Mouse (Mus musculus) limb, embryonic 13.5 days (tissue): ENCODE data around the gene Fads6. TPM values are rescaled to one million over a fixed set of nuclear protein-coding genes. Genes with fewer than 3 reads are reported as not detected.
A peak's percentile ranks its signal among the peaks of the same experiment; 100 is the strongest.

Experiments
- ATAC-seq: fragments of 200-750 bp; cut with Nextera tagmentation; 2 replicates; pipeline ENCODE4 v1.8.0; 2017; ENCODE audit warnings: low read depth, moderate number of reproducible peaks, moderate TSS enrichment; ENCODE audit not compliant: low FRiP score
- H3K27ac ChIP-seq: fragments of 300-500 bp; sonication (generic); 2 replicates; pipeline ENCODE4 v1.5.1; 2015; ENCODE audit warnings: inconsistent platforms, mild to moderate bottlenecking, moderate library complexity
- H3K27me3 ChIP-seq: fragments of 300-500 bp; sonication (generic); 2 replicates; pipeline ENCODE4 v1.6.1; 2015; ENCODE audit warnings: mild to moderate bottlenecking, inconsistent platforms
- H3K36me3 ChIP-seq: fragments of 300-500 bp; sonication (generic); 2 replicates; pipeline ENCODE4 v1.6.1; 2015; ENCODE audit warnings: inconsistent platforms, mild to moderate bottlenecking, moderate library complexity
- H3K4me1 ChIP-seq: fragments of 300-500 bp; sonication (generic); 2 replicates; pipeline ENCODE4 v1.6.1; 2015; ENCODE audit warnings: inconsistent platforms
- H3K4me2 ChIP-seq: fragments of 300-500 bp; sonication (generic); replicated peaks from 2 replicates; pipeline ENCODE4 v1.6.1; 2015; ENCODE audit warnings: inconsistent platforms, mild to moderate bottlenecking, moderate library complexity
- H3K4me3 ChIP-seq: fragments of 300-500 bp; sonication (generic); 2 replicates; pipeline ENCODE4 v1.5.1; 2015; ENCODE audit warnings: moderate library complexity, mild to moderate bottlenecking, inconsistent platforms
- H3K9ac ChIP-seq: fragments of 300-500 bp; sonication (generic); 2 replicates; pipeline ENCODE4 v1.6.1; 2015; ENCODE audit warnings: mild to moderate bottlenecking, inconsistent platforms
- H3K9me3 ChIP-seq: fragments of 300-500 bp; sonication (generic); 2 replicates; pipeline ENCODE4 v1.6.1; 2016; ENCODE audit warnings: inconsistent platforms
- WGBS: fragments of 180-500 bp; shearing (Covaris S2); methylation state at CpG from one replicate; pipeline ENCODE4 v1.1.7; 2015; 5-methylcytosine and 5-hydroxymethylcytosine counted together
- polyA plus RNA-seq: library from polyadenylated mRNA; unstranded; fragments of >200 nt; fragmentation: Nextera tagmentation; extraction: Ambion mirVana; gene quantifications from 2 replicates; pipeline ENCODE4 v1.2.1, GENCODE M21; 2015

Fads6 gene
- polyA plus RNA-seq, 1 experiment from 2014 or later = 0.15 TPM

GRCm38 (mm10) chr11:115323354-115323753 lies 25.9 kb upstream of the Fads6 start:
- 0 out of 2 replicates have a peak, but pooled peaks cover 10% of the 10 kb centered on the region for H3K4me1 ChIP-seq
- no peaks in the 10 kb centered on the region for H3K36me3 ChIP-seq
- 12% methylated on average over 32 of the region's 32 CpGs for WGBS
- no peak overlapping the region for H3K4me2 ChIP-seq
- ATAC-seq = no peak
- no peaks in the 10 kb centered on the region for H3K9me3 ChIP-seq
- no peak overlapping the region for H3K9ac ChIP-seq
- no peak overlapping the region for H3K4me3 ChIP-seq
- H3K27me3 ChIP-seq = peaks cover 95% of the 10 kb centered on the region
- no peak overlapping the region for H3K27ac ChIP-seq

- Histone ChIP-seq H3K36me3 (no peaks in the 10 kb centered on the region), H3K27ac (no peak within 1 kb of the TSS), H3K9me3 (no peaks in the 10 kb centered on the region), H3K4me2 (peak within 1 kb of the TSS; percentile 23), H3K27me3 (peaks cover 98% of the 10 kb centered on the region), H3K4me1 (0 out of 2 replicates have a peak, but pooled peaks cover 10% of the 10 kb centered on the region), H3K4me3 (peak within 1 kb of the TSS; percentile 24), H3K9ac (no peak within 1 kb of the TSS; the same call in 1 of the 2 replicates)
- 2% methylated on average over 35 of the region's 35 CpGs for WGBS
- ATAC-seq = peak; percentile 26; the same call in 1 of the 2 replicates
Observed at GRCm38 (mm10) chr11:115321906-115322693, 24.6 kb upstream of the Fads6 start, which contains the start of gene Ush1g. TSS of gene Ush1g (minus strand) at chr11:115322041.

- WGBS = 3% methylated on average over 18 of the region's 18 CpGs
Observed at GRCm38 (mm10) chr11:115319704-115320383, 22.4 kb upstream of the Fads6 start.

DNA sequence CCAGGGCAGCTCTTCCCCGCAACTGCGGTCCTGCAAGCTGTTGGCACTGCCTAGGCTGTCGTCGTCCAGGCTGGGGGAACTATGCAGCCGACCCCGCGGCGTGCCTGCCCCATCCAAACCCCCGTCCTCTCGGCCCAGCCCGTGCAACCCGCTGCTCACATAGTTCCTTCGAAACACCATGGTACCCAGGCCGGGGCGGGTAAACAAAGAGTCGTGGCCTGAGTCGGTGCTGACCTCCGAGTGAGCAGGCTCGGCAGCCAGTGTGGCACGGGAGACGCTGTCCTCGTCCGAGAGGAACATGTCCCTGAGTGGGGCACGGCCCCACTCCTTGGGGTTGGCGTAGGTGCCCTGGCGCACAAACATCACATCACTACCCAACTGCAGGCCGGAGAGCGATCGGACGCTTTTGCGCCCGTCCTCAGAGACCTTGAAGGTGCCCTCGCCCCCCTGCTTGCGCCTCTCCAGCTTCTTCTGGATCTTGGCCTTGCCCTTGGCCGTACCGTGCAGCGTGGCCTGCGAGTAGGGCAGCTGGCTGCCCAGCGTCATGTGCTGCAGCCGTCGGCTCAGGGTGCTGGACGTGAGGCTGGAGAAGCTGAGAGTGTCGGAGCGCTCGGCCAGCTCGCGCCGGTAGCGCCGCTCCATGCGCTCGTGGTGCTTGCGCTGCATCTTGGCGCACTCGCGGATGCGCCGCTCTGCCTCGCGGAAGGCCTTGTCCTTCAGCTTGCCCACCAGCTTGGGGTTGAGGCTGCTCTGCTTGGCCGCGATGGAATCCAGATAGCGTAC lies 21.0 kb upstream of the Fads6 start:
- Histone ChIP-seq H3K4me3 (peak overlapping the region; percentile 5; the same call in 1 of the 2 replicates), H3K36me3 (no peaks in the 10 kb centered on the region), H3K27me3 (peaks cover 99% of the 10 kb centered on the region), H3K9ac (no peak overlapping the region), H3K4me1 (0 out of 2 replicates have a peak, but pooled peaks cover 9% of the 10 kb centered on the region), H3K27ac (no peak overlapping the region), H3K4me2 (no peak overlapping the region), H3K9me3 (no peaks in the 10 kb centered on the region)
- WGBS = 4% methylated on average over 63 of the region's 63 CpGs
- no peak for ATAC-seq

More at GRCm38 (mm10) chr11:115319704-115320383, 22.4 kb upstream of the Fads6 start:
- no peak overlapping the region for H3K4me3 ChIP-seq
- no peaks in the 10 kb centered on the region for H3K36me3 ChIP-seq
- ATAC-seq = no peak
- H3K27ac ChIP-seq = no peak overlapping the region
- no peaks in the 10 kb centered on the region for H3K9me3 ChIP-seq
- H3K4me2 ChIP-seq = no peak overlapping the region
- H3K4me1 ChIP-seq = 0 out of 2 replicates have a peak, but pooled peaks cover 10% of the 10 kb centered on the region
- H3K9ac ChIP-seq = no peak overlapping the region
- H3K27me3 ChIP-seq = peaks cover 100% of the 10 kb centered on the region

DNA sequence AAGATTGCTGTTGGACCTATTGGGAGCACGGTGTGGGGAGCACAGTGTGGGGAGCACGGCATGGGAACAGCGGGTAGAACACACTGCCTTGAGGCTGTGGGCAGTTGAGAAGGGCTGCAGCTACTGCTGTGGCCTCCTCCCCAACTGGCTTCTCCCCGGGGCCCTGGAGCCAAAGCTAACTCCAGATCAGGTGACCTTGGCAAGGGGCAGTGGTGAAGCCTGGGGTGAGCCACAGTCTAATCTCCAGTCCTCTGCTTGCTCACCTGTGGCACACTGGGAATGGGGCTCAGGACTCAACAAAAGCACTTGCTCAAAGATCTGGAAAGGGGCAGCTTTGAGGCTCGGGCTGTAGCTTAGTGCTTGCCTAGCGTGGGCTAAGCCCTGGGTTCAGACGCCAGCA lies 19.7 kb upstream of the Fads6 start:
- H3K27me3 ChIP-seq = peaks cover 99% of the 10 kb centered on the region
- 0 out of 2 replicates have a peak, but pooled peaks cover 7% of the 10 kb centered on the region for H3K4me1 ChIP-seq
- ATAC-seq = no peak
- no peak overlapping the region for H3K27ac ChIP-seq
- H3K4me3 ChIP-seq = no peak overlapping the region
- H3K9ac ChIP-seq = no peak overlapping the region
- H3K9me3 ChIP-seq = no peaks in the 10 kb centered on the region
- no peaks in the 10 kb centered on the region for H3K36me3 ChIP-seq
- no peak overlapping the region for H3K4me2 ChIP-seq
- 67% methylated on average over 7 of the region's 7 CpGs for WGBS

DNA sequence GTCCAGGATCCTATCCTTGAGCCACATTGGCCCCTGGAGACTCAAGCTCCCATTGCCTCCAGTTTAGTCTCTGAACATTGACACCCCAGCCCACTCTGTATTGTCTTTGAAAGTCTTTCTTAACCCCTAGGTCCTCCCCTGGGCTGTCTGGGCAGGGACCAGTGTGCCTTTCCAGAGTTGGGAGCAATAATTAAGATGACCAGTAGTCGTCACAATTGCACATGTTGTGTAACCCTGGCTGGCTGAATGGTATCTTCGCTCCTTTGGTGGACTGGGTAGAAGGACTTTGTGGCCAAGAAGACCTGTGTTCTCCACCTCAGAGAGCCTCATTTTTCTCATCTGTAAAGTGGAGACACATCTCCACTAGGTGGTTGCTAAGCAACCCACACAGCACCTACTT lies 16.8 kb upstream of the Fads6 start:
- H3K9ac ChIP-seq = no peak overlapping the region
- no peak overlapping the region for H3K4me2 ChIP-seq
- ATAC-seq = no peak
- no peaks in the 10 kb centered on the region for H3K4me1 ChIP-seq
- no peaks in the 10 kb centered on the region for H3K36me3 ChIP-seq
- H3K27me3 ChIP-seq = peaks cover 79% of the 10 kb centered on the region
- no peaks in the 10 kb centered on the region for H3K9me3 ChIP-seq
- H3K27ac ChIP-seq = no peak overlapping the region
- 33% methylated on average over 2 of the region's 2 CpGs for WGBS
- no peak overlapping the region for H3K4me3 ChIP-seq

DNA sequence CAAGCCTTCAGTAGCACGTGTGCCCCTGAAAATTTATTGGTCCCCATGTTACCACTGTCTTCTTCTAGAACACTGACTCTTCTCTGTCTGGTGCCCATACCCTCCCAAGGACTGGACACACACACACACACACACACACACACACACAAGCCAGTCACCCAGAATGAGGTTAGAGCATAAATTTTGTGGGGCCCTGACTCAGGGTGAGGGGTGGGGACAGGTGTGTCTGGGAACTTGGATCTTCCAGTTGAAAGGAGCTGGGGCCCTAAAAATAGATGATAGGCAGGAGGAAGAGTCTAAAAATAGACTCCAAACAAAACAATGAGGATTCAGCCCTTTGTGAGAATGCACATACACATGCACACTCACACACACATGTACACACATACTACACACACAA lies 11.3 kb upstream of the Fads6 start:
- Histone ChIP-seq H3K4me2 (no peak overlapping the region), H3K27ac (no peak overlapping the region), H3K4me3 (no peak overlapping the region), H3K9me3 (no peaks in the 10 kb centered on the region), H3K27me3 (peaks cover 46% of the 10 kb centered on the region), H3K36me3 (no peaks in the 10 kb centered on the region), H3K4me1 (no peaks in the 10 kb centered on the region), H3K9ac (no peak overlapping the region)
- 63% methylated on average over 1 of the region's 1 CpGs for WGBS
- no peak for ATAC-seq

GRCm38 (mm10) chr11:115306863-115307262 lies 9.4 kb upstream of the Fads6 start, which contains the start of gene Otop2:
TSS of gene Otop2 (plus strand) at chr11:115307163.
- Histone ChIP-seq H3K9me3 (no peaks in the 10 kb centered on the region), H3K4me2 (no peak within 1 kb of the TSS), H3K4me3 (no peak within 1 kb of the TSS), H3K9ac (no peak within 1 kb of the TSS), H3K27me3 (peaks cover 30% of the 10 kb centered on the region), H3K4me1 (no peaks in the 10 kb centered on the region), H3K27ac (no peak within 1 kb of the TSS), H3K36me3 (no peaks in the 10 kb centered on the region)
- no peak for ATAC-seq
- WGBS = 19% methylated on average over 8 of the region's 8 CpGs

DNA sequence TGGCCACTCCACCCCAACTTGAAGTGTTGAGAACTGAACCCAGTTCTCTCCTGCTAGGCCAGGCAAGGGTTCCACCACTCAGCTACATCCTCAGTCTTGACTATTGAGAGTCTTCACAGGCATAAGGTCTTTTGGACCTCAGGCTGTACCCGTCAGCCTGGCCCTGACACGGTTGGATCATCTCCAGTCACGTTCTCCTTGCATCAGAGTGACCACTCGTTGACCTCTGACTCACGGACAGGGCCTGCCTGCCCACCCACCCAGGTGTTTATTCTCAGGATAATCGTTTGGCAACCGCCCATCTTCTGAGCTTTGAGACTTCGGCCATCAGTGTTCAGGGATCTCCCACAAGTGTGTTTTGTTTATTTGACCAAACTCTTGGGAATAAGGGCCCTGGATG lies 5.7 kb upstream of the Fads6 start:
- no peak for ATAC-seq
- no peak overlapping the region for H3K4me3 ChIP-seq
- H3K27me3 ChIP-seq = peaks cover 42% of the 10 kb centered on the region
- H3K36me3 ChIP-seq = no peaks in the 10 kb centered on the region
- no peaks in the 10 kb centered on the region for H3K9me3 ChIP-seq
- WGBS = 63% methylated on average over 8 of the region's 8 CpGs
- H3K27ac ChIP-seq = no peak overlapping the region
- no peak overlapping the region for H3K4me2 ChIP-seq
- H3K9ac ChIP-seq = no peak overlapping the region
- H3K4me1 ChIP-seq = no peaks in the 10 kb centered on the region

DNA sequence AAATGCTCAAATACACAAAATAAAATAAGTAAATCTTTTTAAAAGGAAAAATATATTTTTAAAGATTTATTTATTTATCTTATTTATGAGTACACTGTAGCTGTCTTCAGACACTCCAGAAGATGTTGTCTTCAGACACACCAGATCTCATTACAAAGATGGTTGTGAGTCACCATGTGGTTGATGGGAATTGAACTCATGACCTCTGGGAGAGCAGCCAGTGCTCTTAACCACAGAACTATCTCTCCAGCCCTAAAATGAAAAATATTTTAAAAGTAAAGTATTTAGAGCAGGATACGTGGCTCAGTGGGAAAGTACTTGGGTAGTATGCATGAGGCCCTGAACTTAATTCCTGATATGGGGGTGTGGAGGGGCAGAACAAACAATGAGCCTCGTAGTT lies 3.9 kb upstream of the Fads6 start:
- peaks cover 3% of the 10 kb centered on the region; the same call in 1 of the 2 replicates for H3K4me1 ChIP-seq
- ATAC-seq = no peak
- no peak overlapping the region for H3K4me2 ChIP-seq
- H3K4me3 ChIP-seq = no peak overlapping the region
- no peaks in the 10 kb centered on the region for H3K9me3 ChIP-seq
- no peaks in the 10 kb centered on the region for H3K36me3 ChIP-seq
- no peak overlapping the region for H3K27ac ChIP-seq
- WGBS = 87% methylated on average over 2 of the region's 2 CpGs
- H3K27me3 ChIP-seq = peaks cover 46% of the 10 kb centered on the region
- H3K9ac ChIP-seq = no peak overlapping the region

- no peaks in the 10 kb centered on the region for H3K9me3 ChIP-seq
- H3K4me3 ChIP-seq = no peak overlapping the region
- peaks cover 49% of the 10 kb centered on the region for H3K27me3 ChIP-seq
- WGBS = 80% methylated on average over 4 of the region's 4 CpGs
- no peak overlapping the region for H3K4me2 ChIP-seq
- peaks cover 3% of the 10 kb centered on the region; the same call in 1 of the 2 replicates for H3K4me1 ChIP-seq
- no peak overlapping the region for H3K27ac ChIP-seq
- no peak for ATAC-seq
- no peak overlapping the region for H3K9ac ChIP-seq
- H3K36me3 ChIP-seq = no peaks in the 10 kb centered on the region
Observed at GRCm38 (mm10) chr11:115300745-115301144, 3.3 kb upstream of the Fads6 start.
